Mouse (Mus musculus) regulatory T cell (primary cell): ENCODE data around the gene Iqschfp.

ENCODE experiments used
- in situ Hi-C: fragments of 300-600 bp; cut with MboI, MseI; formaldehyde crosslinking; loops from one replicate; pipeline ENCODE4 v1.15.1; 2025; ENCODE audit warnings: high pct_unique_total_duplicates

Gene Iqschfp

GRCm38 (mm10) chr3:68335501-68335900 lies 443.5 kb downstream of the Iqschfp start:
- in situ Hi-C loops, result no loop called here

- in situ Hi-C loops, result no loop called here
These were observed 458.6 kb downstream of the Iqschfp start for GRCm38 (mm10) chr3:68350624-68351023.

GRCm38 (mm10) chr3:68351461-68351860 lies 459.4 kb downstream of the Iqschfp start:
- in situ Hi-C loops, result no loop called here

- in situ Hi-C loops, result no loop called here
These were observed 460.9 kb downstream of the Iqschfp start for GRCm38 (mm10) chr3:68352961-68353360.

GRCm38 (mm10) chr3:68353492-68353891 lies 461.5 kb downstream of the Iqschfp start:
- in situ Hi-C loops, result no loop called here

GRCm38 (mm10) chr3:68356516-68356915 lies 464.5 kb downstream of the Iqschfp start:
- in situ Hi-C loops, result no loop called here

GRCm38 (mm10) chr3:68368029-68368428 lies 476.0 kb downstream of the Iqschfp start:
- in situ Hi-C loops, result no loop called here

GRCm38 (mm10) chr3:68372925-68373324 lies 480.9 kb downstream of the Iqschfp start:
- in situ Hi-C loops, result no loop called here

- in situ Hi-C loops, result no loop called here
These were observed 483.1 kb downstream of the Iqschfp start for GRCm38 (mm10) chr3:68375100-68375508.

GRCm38 (mm10) chr3:68377452-68378198 lies 485.6 kb downstream of the Iqschfp start:
- in situ Hi-C loops, result no loop called here

- in situ Hi-C loops, result no loop called here
These were observed 486.8 kb downstream of the Iqschfp start for GRCm38 (mm10) chr3:68378799-68379198.

- in situ Hi-C loops, result no loop called here
These were observed 487.2 kb downstream of the Iqschfp start for GRCm38 (mm10) chr3:68379242-68379641.

GRCm38 (mm10) chr3:68383672-68384071 lies 491.6 kb downstream of the Iqschfp start:
- in situ Hi-C loops, result no loop called here

GRCm38 (mm10) chr3:68385544-68385943 lies 493.5 kb downstream of the Iqschfp start:
- in situ Hi-C loops, result no loop called here

- in situ Hi-C loops, result no loop called here
These were observed 496.0 kb downstream of the Iqschfp start for GRCm38 (mm10) chr3:68388023-68388422.

GRCm38 (mm10) chr3:68393578-68393977 lies 501.5 kb downstream of the Iqschfp start:
- in situ Hi-C loops, result no loop called here

- in situ Hi-C loops, result no loop called here
These were observed 506.7 kb downstream of the Iqschfp start for GRCm38 (mm10) chr3:68398691-68399090.

- in situ Hi-C loops, result no loop called here
These were observed 508.1 kb downstream of the Iqschfp start for GRCm38 (mm10) chr3:68400121-68400520.

GRCm38 (mm10) chr3:68403343-68403742 lies 511.3 kb downstream of the Iqschfp start:
- in situ Hi-C loops, result no loop called here

GRCm38 (mm10) chr3:68403783-68404217 lies 511.8 kb downstream of the Iqschfp start:
- in situ Hi-C loops, result no loop called here

- in situ Hi-C loops, result no loop called here
These were observed 513.7 kb downstream of the Iqschfp start for GRCm38 (mm10) chr3:68405724-68406123.

- in situ Hi-C loops, result no loop called here
These were observed 520.2 kb downstream of the Iqschfp start for GRCm38 (mm10) chr3:68412262-68412661.

- in situ Hi-C loops, result no loop called here
These were observed 527.8 kb downstream of the Iqschfp start for GRCm38 (mm10) chr3:68419792-68420191.

- in situ Hi-C loops, result no loop called here
These were observed 528.9 kb downstream of the Iqschfp start for GRCm38 (mm10) chr3:68420927-68421326.
